Mouse (Mus musculus): ENCODE measurements around the gene Rasgrf1.
"Not testable (repeated sequence)": the region's sequence is repeated elsewhere in the genome, so short reads cannot be mapped to it uniquely, and the experiment has no call there.

The Rasgrf1 gene

DNA sequence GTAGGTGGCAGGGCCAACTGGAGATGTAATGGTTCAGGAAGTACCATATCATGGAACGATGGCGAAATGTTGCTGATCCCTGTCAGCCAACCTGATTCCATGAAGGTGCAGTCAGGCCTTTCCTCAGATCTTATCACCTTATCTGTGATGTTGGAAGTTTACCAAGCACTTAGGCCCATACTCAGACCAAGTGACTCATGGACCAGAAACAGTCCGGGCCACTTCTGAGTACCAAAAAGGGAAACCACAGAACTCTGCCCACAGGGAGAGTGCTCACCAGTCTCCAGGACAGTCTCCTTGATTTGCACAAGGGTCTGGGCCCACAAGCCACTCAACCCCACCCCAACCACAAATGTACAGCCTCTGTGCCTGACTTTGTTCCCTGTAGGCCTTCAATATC is 126.1 kb downstream of the Rasgrf1 start:
- DNase-seq (ENCODE audit: low spot score in 2 of 2): no peak

DNA sequence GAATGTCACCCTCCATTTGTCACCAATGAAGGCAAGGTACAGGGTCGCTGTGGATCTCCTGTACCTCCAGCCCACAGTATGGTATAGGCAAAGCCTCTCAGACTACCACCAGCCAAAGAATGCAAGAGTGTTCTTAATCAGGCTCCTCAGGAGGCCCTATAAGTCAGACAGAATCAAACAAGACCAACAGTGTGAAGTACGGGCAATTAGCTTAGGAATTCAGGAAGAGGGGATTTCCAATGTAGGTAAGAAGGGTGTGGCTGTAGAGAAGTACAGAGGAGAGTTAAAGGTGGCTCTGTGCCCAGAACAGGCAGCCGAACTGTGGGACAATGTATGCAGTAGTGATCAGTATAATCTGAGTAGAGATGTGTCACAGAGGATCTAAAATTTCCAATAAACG is 126.6 kb downstream of the Rasgrf1 start:
- no peak for DNase-seq (ENCODE audit: low spot score in 2 of 2)

GRCm38 (mm10) chr9:90038535-90038934 is 128.8 kb downstream of the Rasgrf1 start:
- DNase-seq (ENCODE audit: low spot score in 2 of 2): no peak

GRCm38 (mm10) chr9:90040916-90041315 is 131.2 kb downstream of the Rasgrf1 start:
- no peak for DNase-seq (ENCODE audit: low spot score in 2 of 2)

- DNase-seq (ENCODE audit: low spot score in 2 of 2): no peak
Measured at GRCm38 (mm10) chr9:90041556-90041955, 131.8 kb downstream of the Rasgrf1 start.

DNA sequence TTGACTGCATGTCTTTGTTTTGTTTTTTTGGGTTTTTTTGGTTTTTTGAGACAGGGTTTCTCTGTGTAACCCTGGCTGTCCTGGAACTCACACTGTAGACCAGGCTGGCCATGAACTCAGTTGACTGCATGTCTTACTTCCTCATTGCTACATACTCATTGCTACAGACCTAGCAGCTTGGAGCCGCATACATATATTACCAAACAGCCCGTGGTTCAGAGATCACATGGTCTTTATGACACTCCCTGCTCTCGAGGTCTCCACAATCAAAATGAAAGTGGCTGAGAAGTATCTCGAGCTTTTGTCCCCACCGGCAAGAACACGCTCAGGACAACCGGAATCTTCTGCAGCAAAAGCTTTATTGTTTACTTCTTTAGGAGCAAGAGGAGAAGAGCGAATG is 133.2 kb downstream of the Rasgrf1 start:
- not testable (repeated sequence) for DNase-seq (ENCODE audit: low spot score in 2 of 2)

DNA sequence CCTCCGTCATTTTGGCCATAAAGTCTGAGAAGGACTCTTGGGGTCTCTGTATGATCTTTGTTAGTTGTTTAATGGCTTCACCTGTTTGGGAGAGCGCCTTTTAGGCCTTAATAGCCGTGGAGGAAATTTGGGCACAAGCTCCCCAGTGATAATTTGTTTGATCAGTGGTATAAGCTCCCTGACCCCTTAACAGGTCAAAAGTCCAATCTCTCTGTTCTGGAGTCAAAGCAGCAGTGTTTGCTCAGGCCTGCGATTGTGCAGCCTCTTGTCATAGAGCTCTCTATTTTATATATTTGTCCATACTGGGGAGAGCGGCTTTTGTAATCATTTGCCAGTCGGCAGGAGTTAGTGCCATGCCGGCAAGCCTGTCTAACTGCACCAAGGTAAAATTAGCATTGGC is 135.5 kb downstream of the Rasgrf1 start:
- DNase-seq (ENCODE audit: low spot score in 2 of 2): no peak

DNA sequence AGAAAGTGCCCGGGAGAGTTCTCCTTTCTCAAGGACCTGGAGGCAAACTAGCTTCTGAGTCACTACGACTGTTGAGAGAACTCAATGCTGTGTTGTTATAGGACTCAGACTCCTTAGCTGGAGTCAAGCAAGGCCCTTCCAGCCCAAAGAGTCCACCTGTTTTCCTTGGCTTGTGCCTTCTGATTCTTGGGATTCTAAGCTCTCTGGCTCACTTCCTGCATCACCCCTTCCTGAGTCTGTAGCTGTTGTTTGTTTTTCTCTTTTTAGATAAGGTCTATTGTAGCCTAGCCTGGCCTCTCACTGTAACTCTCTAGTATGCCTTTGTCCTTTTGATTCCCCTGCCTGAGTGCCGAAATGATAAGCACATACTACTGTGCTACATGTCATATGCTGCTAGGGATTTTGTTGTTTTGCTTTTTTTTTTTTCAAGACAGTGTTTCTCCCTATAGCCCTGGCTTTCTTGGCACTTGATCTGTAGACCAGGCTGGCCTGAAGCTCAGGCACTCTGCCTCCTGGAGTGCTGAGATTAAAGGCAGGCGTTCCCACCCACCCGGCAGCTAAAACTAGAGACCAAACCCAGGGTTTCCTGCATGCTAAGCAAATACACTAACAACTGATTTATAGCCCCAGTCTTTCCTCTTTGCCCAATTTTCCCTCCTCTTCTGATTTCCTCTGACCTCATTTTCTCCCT is 138.4 kb downstream of the Rasgrf1 start:
- DNase-seq (ENCODE audit: low spot score in 2 of 2): no peak

GRCm38 (mm10) chr9:90053852-90054251 is 144.1 kb downstream of the Rasgrf1 start, which contains the start of gene Ctsh:
Gene Ctsh (plus strand): TSS chr9:90054152.
- no peak for DNase-seq (ENCODE audit: low spot score in 2 of 2)

DNA sequence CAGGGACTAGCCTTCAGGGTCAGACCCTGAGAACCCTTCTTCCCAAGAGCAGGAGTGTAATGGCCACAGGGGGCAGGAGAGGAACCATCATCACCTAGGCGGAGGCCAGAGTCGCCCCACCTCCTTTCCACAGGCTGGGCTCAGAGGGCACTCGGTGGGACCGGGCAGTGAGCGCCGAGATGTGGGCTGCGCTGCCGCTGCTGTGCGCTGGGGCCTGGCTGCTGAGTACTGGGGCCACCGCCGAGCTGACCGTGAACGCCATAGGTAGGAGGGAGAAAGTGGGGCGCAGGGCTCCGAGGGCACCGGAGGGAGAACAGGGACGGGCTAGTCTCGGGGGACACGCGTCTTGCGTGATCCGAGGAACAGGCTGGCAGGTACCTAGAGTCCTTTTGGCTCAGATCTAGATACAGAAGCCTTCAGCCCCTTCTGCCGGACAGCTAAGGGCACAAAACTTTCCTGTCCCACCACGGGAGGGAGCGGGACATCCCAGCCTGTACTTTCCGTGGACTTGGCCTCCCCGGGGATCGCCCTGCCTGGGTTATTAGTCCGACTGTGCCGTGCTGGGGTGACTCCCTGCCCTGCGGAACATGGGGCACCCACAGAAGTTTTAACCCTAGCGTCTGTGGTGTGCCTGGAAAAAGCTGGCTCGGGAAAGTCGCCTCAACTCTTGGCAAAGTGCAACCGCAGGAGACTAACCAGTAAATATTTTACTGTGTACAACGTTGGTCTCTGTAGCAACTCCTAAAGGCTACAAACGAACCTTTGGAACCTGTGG is 144.8 kb downstream of the Rasgrf1 start:
- DNase-seq (ENCODE audit: low spot score in 2 of 2): peak; percentile 61 to 79

DNA sequence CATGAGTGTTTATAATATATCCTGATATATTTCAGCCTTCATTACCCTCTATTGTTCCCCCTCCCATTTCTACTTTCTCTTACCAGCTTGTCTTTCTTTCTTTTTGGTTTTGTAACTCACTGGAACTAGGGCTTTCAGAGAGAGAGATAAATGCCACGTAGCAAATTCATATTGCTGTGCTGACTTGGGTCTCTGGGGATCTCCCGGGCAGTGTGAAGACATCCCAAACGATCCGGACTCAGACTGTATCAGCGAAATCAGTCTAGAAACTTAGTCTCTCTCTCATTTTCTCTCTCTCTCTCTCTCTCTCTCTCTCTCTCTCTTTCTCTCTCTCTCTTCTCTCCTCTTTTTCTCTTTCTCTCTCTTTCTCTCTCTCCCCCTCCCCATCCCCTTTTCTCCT is 145.7 kb downstream of the Rasgrf1 start:
- no peak for DNase-seq (ENCODE audit: low spot score in 2 of 2)

DNA sequence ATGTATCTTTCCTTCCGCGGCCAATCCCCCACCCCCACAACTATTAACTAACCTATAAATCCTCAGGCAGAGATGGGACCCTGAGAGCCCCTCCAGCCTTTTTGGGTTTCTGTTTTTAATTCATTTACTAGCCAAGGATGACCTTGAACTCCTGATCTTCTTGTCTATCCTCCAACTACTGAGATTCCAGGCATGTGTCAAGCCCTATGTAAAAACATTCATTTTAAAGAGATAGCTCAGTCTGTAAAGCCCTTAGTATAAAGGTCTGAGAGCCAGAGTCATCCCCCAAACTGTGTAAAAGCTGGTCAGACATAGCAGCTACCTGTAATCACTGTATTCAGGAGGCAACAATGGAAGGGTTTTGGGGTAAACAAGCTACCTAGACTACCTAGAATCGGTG is 146.2 kb downstream of the Rasgrf1 start:
- DNase-seq (ENCODE audit: low spot score in 2 of 2): no peak

GRCm38 (mm10) chr9:90056716-90057115 is 147.0 kb downstream of the Rasgrf1 start:
- no peak for DNase-seq (ENCODE audit: low spot score in 2 of 2)

- DNase-seq (ENCODE audit: low spot score in 2 of 2): no peak
Measured at GRCm38 (mm10) chr9:90059828-90060573, 150.3 kb downstream of the Rasgrf1 start.

GRCm38 (mm10) chr9:90060574-90060875 is 150.8 kb downstream of the Rasgrf1 start:
- no peak for DNase-seq (ENCODE audit: low spot score in 2 of 2)

DNA sequence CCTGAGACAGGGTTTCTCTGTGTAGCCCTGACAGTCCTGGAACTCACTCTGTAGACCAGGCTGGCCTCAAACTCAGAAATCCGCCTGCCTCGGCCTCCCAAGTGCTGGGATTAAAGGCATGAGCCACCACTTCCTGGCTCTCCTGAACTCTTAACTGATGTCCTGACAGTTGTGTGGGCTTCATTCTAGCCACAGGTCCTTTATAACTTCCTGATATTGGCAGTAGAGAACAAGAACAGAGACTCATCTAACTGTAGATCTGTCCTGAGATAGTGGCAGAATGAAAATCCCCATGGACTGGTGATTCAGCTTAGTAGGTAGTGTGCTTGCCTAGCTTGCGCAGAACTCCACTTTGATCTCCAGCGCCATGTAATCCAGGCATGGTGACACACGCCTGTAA is 151.2 kb downstream of the Rasgrf1 start:
- not testable (repeated sequence) for DNase-seq (ENCODE audit: low spot score in 2 of 2)

DNA sequence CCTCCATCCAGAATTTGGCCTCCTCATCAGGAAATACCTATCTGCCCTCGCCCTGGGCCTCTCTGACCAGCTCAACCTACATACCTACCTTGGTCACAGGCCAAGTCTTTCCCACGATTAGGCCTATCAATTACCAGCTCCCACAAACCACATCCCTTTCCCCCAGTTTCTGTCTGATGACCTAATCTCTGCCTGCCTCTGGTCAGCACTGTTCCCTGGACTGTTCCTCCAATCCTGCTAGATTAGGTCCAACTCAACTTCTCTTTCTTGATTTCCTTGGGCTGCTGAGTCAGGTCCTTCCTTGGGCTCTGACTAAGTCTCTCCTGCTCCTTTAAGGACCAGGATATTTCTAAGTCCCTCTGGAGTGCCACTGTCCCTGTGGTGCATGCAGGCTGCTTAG is 157.6 kb downstream of the Rasgrf1 start:
- DNase-seq (ENCODE audit: low spot score in 2 of 2): no peak

DNA sequence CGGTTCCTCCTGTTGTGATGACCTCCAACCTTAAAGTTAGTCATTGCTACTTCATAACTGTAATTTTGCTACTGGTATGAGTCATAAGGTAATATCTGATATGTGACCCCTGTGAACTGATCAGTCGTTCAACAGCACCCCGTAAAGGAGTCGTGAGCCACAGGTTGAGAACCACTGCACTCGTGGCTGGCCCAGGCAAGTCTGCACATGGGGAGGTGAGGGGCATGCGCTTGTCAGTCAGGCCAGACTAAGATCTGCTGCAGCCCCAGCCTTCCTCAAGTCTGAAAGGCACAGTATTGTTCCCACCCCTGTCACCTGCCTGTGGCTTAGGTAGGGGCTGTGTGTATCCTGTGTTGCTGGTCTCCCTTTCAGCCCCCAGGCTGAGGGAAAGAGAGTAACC is 159.1 kb downstream of the Rasgrf1 start:
- no peak for DNase-seq (ENCODE audit: low spot score in 2 of 2)

DNA sequence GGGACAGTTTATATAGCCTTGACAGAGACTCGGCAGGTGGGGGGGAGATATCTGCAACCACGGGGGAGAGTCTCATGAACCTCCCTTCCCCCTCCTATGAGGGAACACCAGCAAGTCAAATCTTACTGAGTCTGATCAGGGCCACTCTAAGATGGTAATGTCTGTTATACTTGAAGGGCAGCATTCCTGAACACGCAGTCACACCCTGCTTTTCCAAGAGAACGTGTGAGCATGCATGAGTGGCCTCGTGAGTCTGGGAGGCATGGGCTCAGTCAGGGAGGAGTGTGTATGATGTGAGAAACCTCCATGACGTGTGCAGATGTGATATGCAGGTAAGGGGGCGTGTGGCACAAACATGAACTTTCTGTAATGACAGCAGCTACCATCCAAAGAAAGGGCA is 159.8 kb downstream of the Rasgrf1 start:
- no peak for DNase-seq (ENCODE audit: low spot score in 2 of 2)

DNA sequence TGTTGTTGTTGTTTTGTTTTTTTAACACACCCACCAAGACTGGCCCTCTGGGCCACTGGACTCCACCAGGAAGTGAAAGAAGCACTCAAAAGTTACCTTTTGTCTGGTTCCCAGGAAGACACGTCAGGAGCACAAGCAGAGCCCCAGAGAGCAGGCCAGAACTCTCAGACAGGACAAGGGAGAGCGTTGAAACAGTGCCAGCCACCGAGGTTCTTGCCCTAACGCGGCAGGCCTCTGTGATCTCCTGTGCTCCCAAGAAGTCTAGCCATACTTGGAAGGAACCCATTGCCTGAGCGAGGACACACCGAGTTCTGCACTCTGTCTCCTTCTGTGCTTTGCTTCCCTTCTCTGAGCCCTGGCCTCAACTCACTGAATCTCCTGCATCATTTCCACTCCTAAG is 160.5 kb downstream of the Rasgrf1 start:
- DNase-seq (ENCODE audit: low spot score in 2 of 2): no peak

DNA sequence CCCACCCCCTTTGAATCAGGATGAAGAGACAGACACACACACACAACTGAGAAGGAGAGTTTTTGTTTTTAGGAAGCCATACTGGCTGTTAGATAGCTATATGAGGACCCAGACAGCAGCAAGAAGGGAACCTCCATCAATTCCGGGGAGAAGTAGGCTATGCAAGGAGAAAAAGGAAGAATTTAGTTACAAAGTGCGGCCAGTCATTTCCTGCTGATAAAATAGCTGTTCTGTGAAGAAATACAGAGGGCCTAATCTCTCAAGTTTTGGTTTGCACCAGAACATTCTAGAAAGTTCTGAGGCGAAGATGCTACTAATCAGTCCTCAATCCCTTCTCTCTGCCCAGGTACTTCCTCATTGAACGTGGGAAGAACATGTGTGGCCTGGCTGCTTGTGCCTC is 165.6 kb downstream of the Rasgrf1 start:
- DNase-seq (ENCODE audit: low spot score in 2 of 2): no peak

DNA sequence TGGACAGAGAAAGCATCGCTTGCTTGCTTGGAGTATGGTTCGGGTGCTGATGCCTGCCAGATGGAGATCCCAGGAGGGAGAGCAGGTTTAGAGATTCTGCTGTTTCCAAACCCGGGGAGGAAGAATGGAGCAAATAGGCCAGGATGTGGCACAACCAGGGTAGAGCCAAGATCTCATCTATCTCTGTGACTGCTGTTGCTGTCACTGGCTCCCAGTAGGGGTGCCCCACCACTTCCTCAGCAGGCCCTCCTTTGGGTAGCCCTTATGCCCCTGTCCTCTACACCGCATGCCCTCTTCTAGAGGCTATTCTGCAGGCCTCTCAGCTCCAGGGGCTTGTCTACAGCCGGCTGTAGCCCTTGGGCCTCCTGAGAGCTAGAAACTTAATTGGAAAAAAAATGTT is 166.4 kb downstream of the Rasgrf1 start:
- DNase-seq (ENCODE audit: low spot score in 2 of 2): no peak
